Mouse (Mus musculus) forebrain, embryonic 10.5 days (tissue): ENCODE data around the gene Efnb2. TPM values are rescaled to one million over a fixed set of nuclear protein-coding genes. Genes with fewer than 3 reads are reported as not detected.

ENCODE experiments used
- DNase-seq: peaks from one replicate; pipeline ENCODE4 v3.0.0-alpha.2; 2017; ENCODE audit warnings: low spot score; ENCODE audit errors: extremely low spot score
- H3K27ac ChIP-seq: fragments of 300-500 bp; sonication (generic); 2 replicates; pipeline ENCODE4 v1.5.1; 2016; ENCODE audit warnings: mild to moderate bottlenecking
- H3K27me3 ChIP-seq: fragments of 300-500 bp; sonication (generic); 2 replicates; pipeline ENCODE4 v1.6.1; 2016; ENCODE audit warnings: mild to moderate bottlenecking; ENCODE audit not compliant: poor library complexity, severe bottlenecking
- H3K36me3 ChIP-seq: fragments of 300-500 bp; sonication (generic); replicated peaks from 2 replicates; pipeline ENCODE4 v1.6.1; 2016; ENCODE audit warnings: mild to moderate bottlenecking, moderate library complexity
- H3K4me1 ChIP-seq: fragments of 300-500 bp; sonication (generic); 2 replicates; pipeline ENCODE4 v1.6.1; 2016
- H3K4me3 ChIP-seq: fragments of 300-500 bp; sonication (generic); 2 replicates; pipeline ENCODE4 v1.5.1; 2016; ENCODE audit warnings: mild to moderate bottlenecking, moderate library complexity
- H3K9me3 ChIP-seq: fragments of 300-500 bp; sonication (generic); 2 replicates; pipeline ENCODE4 v1.6.1; 2016; ENCODE audit warnings: mild to moderate bottlenecking, moderate library complexity
- WGBS: fragments of 180-500 bp; shearing (Covaris S2); methylation state at CpG from one replicate; pipeline ENCODE4 v1.1.7; 2016; 5-methylcytosine and 5-hydroxymethylcytosine counted together
- polyA plus RNA-seq: library from polyadenylated mRNA; unstranded; fragments of >200 nt; fragmentation: Nextera tagmentation; extraction: Ambion mirVana; gene quantifications from 2 replicates; pipeline ENCODE4 v1.2.1, GENCODE M21; 2016

Gene Efnb2
- polyA plus RNA-seq, 1 experiment from 2014 or later: 28.7 TPM

DNA sequence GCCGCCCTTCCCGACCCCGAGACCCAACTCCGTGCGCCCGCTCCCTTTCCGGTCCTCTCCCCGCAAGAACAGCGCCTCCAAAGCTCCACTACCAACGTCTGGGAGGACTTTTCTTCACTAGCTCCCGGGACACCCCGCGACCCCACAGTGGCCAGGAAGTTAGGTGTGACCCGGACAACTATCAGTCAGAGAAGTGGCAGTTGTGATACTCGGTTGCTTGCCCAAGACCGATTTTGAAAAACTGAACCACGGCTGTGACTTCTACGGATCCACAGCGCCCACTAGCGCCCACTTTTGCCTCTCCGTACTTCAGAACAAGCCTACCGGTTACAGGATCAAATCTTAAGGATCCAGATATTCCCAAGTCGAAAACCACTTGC is 707 bp upstream of the Efnb2 start:
- Histone ChIP-seq H3K27ac (peak overlapping the region; percentile 98), H3K9me3 (no peaks in the 10 kb centered on the region), H3K36me3 (peaks cover 27% of the 10 kb centered on the region), H3K4me3 (peak overlapping the region; percentile 97), H3K27me3 (no peaks in the 10 kb centered on the region), H3K4me1 (peaks cover 28% of the 10 kb centered on the region)
- under 1% methylated on average over 23 of the region's 23 CpGs for WGBS
- peak; percentile 86 for DNase-seq

DNA sequence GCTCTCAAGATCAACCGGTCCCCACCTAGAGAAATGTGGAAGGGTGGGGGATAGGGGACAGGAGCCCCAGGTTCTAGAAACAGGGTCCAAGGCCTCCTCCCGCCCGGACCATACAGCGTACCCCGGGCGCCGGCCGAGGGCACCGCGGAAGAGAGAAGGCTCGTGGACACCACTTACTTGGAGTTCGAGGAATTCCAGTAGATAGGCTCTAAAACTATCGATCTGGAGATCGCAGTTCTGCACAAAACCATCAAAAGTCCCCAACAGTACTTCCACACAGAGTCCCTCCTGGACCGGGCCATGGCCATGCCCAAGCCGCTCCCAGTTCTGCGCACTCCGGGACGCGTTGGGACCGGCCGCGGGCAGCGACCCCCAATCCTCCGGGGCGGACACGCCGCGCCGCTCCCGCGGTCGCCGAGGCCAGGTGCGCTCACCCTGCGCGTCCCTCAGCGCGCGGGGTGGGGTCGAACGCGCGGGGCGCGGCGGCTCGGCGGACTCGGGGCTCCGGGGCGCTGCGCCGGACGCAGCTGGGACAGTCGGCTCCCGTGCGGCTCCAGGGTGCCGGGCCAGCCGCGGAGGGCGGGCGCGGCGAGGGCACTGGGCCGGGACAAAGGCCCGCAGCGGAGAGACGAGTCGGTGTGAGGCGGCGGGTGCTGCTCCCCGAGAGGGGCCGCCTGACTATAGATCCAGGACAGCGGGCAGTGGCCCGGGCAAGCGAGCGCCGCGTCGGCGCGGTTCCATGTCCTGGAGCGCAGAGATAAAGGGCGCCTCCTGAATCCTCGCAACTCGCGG is 539 bp downstream of the Efnb2 start:
- Histone ChIP-seq H3K4me3 (peak overlapping the region; percentile 97), H3K27ac (peak overlapping the region; percentile 98), H3K9me3 (no peaks in the 10 kb centered on the region), H3K36me3 (peaks cover 15% of the 10 kb centered on the region), H3K27me3 (no peaks in the 10 kb centered on the region), H3K4me1 (peaks cover 40% of the 10 kb centered on the region)
- under 1% methylated on average over 85 of the region's 88 CpGs for WGBS
- DNase-seq: peak; percentile 54

DNA sequence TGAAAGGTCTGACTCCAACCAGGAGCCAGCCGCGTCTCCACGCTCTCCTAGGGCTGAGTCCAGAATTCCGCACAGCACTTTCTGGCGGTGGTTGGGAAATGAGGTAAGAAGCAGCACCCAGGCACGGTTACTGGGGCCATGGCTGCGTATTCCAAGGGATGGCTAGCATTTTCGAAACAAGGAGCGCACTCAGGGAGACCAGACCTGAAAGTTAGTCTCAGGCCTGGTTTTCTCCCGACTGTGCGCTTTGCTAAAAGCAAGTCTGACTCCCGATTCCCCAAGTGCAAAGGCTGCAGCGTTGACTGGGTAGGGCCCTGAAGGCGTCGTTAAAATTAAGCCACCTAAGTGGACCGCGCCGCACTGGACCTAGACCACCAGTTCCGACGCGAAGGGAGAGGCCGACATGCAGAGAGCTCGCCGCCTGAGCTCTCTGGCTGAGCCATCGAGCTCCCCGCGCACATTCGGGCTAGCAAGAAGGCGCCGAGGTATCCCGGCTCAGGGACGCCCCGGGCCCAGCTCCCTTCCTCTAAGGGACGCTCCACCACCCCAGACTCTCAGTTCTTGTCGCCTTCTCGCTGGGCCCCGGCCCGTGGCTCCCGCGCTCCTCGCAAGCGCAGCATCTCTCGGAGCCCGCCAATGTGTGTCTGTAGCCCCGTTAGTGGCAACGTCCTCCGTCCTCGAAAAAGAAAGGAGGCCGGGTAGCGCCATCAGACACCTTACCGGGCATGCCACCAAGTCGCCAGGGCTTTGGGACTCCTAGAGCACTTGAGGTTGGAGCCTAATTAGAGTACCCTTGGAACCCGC is 1.3 kb downstream of the Efnb2 start:
- Histone ChIP-seq H3K4me3 (peak overlapping the region; percentile 97), H3K4me1 (peaks cover 48% of the 10 kb centered on the region), H3K27ac (peak overlapping the region; percentile 98), H3K36me3 (peaks cover 7% of the 10 kb centered on the region), H3K27me3 (no peaks in the 10 kb centered on the region), H3K9me3 (no peaks in the 10 kb centered on the region)
- under 1% methylated on average over 53 of the region's 53 CpGs for WGBS
- peak; percentile 58 for DNase-seq

DNA sequence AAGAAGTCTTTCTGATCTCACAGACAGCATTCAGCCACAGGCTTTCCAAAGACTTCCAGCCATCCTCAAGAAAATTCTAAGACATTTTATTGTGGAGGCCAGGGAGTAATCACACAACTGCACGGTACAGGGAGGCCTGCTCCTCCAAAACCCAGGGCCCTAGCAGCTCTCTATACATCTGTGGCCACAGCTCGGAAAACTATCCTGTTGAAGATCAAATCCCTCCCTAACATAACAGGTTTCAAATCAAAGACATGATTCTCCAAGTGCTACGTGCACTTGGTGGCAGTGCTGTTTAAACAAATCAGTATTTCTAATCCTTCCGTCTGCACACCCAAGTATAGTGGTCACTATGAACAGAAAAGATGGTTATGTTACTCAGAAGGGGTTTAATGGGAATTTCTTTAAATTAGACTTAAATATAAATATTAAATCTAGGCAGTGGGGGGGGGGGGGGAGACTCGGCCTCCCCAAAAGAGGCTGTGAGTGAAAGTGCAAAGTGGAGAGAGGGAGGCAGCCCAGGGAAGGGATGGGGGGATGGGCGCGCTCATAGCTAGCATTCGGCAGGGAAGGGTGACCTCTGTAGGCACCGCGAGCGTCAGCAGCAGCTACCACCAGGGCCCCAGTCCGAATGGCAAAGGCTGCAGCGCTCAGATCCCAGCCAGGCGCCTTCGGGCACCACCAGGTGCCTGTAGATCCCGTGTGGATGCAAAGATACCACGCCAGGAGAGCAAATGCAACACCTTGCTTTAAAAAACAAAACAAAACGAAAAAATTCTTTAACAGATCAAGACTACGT is 2.4 kb downstream of the Efnb2 start:
- WGBS: under 1% methylated on average over 19 of the region's 19 CpGs
- Histone ChIP-seq H3K9me3 (no peaks in the 10 kb centered on the region), H3K4me3 (peak overlapping the region; percentile 97), H3K27ac (peak overlapping the region; percentile 98), H3K27me3 (no peaks in the 10 kb centered on the region), H3K4me1 (peaks cover 59% of the 10 kb centered on the region), H3K36me3 (no peaks in the 10 kb centered on the region)
- peak; percentile 83 for DNase-seq

DNA sequence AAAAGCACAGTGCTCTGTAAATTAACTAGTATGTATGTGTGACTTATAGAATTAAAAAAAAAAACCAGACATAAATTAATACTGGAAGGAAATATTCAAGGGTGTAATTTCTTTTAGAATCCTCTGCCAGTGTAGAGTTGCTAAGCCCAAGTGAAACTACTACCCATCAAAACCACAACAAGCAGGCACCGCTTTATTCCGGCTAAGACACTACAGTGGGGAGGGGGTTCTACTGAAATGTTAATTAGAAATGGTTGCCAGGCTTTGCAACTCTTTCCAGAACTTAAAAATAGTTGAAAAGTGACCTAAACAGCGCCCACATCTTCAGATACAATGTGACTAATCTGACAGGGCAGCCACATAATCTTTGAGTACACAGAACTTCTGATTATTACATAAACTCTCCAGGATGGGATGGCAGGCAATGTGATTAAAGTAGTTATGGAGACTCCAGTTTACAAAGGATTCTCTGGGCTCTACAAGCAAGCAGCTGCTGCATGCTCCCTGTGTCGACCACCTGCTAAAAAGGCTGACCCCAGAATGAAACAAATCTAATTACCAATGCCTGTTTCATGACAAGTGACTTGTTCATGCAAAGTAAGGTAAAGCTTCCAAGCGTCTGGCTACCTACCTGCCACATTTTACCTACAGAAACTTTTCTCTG is 3.2 kb downstream of the Efnb2 start:
- Histone ChIP-seq H3K4me1 (peaks cover 64% of the 10 kb centered on the region), H3K27ac (peak overlapping the region; percentile 98)
- 5% methylated on average over 5 of the region's 5 CpGs for WGBS

DNA sequence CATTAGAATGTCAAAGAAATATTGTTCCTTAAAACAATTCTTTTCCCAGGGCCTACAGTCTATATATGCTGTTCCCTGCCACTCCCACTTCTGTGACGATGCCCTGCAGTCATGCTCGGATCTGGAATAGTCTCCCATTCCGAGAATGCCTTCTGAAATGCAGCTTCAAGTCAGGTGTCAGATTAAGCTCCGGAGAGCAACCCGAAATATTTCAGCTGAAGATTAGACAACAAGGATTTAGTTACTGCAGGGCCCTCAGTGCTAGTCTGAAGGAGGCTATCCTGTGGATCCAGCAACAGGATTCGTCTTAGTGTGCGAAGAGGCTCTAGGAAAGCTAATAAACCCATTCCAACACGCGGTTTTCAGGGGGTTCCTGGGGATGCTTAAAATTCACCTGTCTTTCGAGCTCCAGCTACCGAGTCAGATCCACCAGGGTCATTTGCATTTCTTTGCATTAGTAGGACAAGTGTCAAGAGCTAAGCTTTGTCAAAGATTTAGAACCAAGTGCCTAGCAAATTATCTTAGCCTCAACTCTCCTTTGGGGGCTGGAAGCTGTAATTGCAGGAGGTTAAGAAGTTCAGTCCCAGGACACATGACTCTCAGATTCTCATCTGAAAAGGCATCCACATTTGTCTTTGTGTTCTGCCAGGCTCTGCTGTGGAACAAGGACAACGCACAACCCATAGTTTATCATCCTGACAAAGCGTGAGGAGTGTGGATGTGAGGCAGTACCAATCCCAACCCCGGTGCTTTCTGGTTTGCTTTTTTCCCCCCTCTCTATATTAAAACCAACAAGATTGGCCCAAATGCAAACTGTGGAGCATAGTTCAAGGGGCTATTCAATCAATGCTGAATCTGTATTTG is 4.2 kb downstream of the Efnb2 start:
- WGBS: 3% methylated on average over 14 of the region's 14 CpGs
- peak; percentile 33 for DNase-seq
- peak overlapping the region; percentile 97 for H3K4me3 ChIP-seq
- peaks cover 16% of the 10 kb centered on the region for H3K27me3 ChIP-seq
- peak overlapping the region; percentile 98 for H3K27ac ChIP-seq
- H3K9me3 ChIP-seq: no peaks in the 10 kb centered on the region
- peaks cover 68% of the 10 kb centered on the region for H3K4me1 ChIP-seq
- H3K36me3 ChIP-seq: peaks cover 15% of the 10 kb centered on the region

More for the DNA sequence above, 3.2 kb downstream of the Efnb2 start:
- peaks cover 8% of the 10 kb centered on the region; the same call in 1 of the 2 replicates for H3K36me3 ChIP-seq
- H3K9me3 ChIP-seq: no peaks in the 10 kb centered on the region
- peak overlapping the region; percentile 97 for H3K4me3 ChIP-seq
- H3K27me3 ChIP-seq: peaks cover 6% of the 10 kb centered on the region; the same call in 1 of the 2 replicates
- peak; percentile 39 for DNase-seq

DNA sequence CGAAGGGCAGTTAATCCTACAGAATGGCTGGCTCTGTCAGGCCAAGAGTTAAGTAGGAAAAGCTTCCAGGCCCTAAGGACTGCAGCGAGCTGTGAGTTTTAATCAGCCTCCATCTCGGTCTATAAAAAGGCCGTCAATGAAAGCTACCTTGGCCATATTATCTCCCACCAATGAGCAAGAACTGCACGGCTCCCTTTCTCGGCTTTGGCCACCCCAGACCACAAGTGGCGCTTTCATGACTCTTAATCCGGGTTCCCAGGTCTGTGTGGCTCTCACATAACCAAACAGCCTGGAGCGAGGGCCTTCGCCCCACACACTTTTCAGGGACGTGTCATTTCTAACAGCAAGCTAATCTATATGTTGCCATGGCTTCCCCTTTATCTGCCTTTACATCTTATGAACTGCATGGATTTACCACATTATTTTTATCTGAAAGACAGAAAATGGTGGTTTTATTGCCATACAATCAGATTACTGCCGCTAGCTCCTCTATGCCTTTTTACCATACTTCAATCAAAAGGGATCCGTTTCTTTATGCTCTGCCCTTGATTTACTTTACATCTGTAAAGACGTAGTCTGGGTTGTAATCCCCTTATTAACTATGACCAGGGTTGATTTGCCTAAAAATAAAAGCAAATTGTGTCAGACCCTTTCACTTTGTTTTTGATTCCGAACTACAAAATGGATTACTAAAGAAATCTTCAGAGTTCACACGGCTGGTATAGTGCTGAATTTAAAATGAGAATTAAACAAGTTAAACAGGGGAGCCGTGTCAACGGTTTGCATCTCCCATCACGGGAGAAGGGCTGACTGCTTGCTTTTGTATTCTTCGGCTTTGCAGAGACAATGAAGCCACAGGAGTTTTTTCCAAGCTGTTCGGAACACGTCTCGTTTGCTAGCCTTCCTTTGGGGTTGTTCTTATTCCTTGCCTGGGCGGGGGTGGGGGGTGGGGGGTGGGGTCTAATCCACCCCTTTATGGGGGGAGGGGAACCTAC is 5.4 kb downstream of the Efnb2 start:
- peak; percentile 85 for DNase-seq
- Histone ChIP-seq H3K27me3 (peaks cover 28% of the 10 kb centered on the region), H3K27ac (peak overlapping the region; percentile 98), H3K36me3 (peaks cover 15% of the 10 kb centered on the region), H3K4me1 (peaks cover 79% of the 10 kb centered on the region), H3K9me3 (no peaks in the 10 kb centered on the region), H3K4me3 (peak overlapping the region; percentile 97)
- WGBS: 9% methylated on average over 24 of the region's 24 CpGs

DNA sequence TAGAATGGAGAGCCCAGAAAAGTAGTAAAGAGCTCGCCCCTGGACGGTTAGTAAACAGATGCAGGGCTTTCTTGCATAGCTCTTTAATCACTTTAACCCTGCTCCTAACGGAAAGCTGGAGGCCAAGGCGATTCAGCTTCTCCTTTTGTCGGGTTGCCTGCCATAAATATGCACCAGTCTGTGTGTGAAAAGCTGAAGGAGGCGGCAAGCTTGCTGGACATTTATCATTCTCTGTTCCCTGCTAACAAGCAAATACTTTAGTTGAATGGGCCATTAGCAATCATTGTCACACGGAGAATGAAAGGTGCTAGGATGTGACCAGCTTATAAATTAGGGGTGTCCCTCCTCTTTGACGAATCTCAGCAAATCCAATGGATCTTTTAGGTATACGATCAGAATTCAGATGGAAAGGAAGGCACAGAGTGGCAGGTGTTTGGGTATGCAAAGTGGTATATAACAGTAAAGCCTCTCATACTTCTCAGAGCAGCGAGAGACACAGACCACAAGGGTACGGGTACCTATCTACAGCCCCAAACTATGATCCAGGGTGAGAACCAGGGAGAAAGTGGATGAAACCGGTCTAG is 7.0 kb downstream of the Efnb2 start:
- H3K36me3 ChIP-seq: peaks cover 29% of the 10 kb centered on the region
- peak overlapping the region; percentile 97 for H3K4me3 ChIP-seq
- H3K4me1 ChIP-seq: peaks cover 96% of the 10 kb centered on the region
- H3K27me3 ChIP-seq: peaks cover 44% of the 10 kb centered on the region
- 39% methylated on average over 12 of the region's 12 CpGs for WGBS
- H3K27ac ChIP-seq: peak overlapping the region; percentile 98
- DNase-seq: no peak
- H3K9me3 ChIP-seq: no peaks in the 10 kb centered on the region

DNA sequence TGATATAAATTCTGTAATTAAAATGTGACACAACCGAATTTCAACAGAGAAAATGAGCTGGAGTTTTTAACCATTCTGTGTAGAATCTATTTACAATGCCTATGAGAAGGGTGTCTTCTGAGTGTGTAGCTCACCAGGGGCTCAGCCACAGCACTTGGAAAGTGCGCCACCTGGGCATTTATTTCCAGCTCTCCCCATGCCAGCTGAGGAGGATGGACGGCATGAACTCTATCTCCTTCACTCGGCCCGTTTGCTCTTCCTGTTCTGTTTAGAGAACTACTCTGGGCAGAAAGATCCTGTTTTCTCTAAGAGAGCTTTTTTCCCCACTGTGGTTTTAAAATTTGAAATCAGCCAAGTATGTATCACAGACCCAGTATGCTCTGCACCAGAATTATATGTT is 7.7 kb downstream of the Efnb2 start:
- no peak for DNase-seq
- Histone ChIP-seq H3K4me1 (peaks cover 99% of the 10 kb centered on the region), H3K9me3 (no peaks in the 10 kb centered on the region), H3K36me3 (peaks cover 35% of the 10 kb centered on the region), H3K4me3 (peak overlapping the region; percentile 97; the same call in 1 of the 2 replicates), H3K27me3 (peaks cover 49% of the 10 kb centered on the region), H3K27ac (peak overlapping the region; percentile 98)
- 66% methylated on average over 5 of the region's 5 CpGs for whole genome bisulfite sequencing

DNA sequence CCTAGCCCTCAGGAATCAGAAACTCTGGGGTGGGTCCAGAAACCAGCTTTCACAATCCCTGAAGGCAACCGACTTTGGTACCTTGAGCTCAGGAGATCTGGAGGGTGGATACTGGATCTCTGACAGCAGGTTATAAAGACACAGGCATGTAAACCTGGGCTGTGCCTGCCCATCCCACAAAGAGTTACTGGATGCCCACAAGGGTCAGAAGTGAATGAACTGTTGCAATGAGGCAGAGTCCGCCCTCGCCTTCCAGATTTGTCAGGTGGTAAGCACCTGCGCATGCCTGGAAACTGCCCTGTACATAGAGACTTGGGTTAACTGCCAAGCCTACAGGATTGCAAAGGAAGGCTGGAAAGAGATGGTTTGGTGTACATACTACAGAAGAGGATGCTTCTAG is 8.7 kb downstream of the Efnb2 start:
- 90% methylated on average over 4 of the region's 4 CpGs for WGBS
- Histone ChIP-seq H3K36me3 (peaks cover 38% of the 10 kb centered on the region), H3K27ac (no peak overlapping the region; the same call in 1 of the 2 replicates), H3K9me3 (no peaks in the 10 kb centered on the region), H3K4me3 (no peak overlapping the region), H3K27me3 (peaks cover 49% of the 10 kb centered on the region), H3K4me1 (peaks cover 97% of the 10 kb centered on the region)
- no peak for DNase-seq
